Mouse (Mus musculus): ENCODE results near the gene Hist2h2bb. TPM values are rescaled to one million over a fixed set of nuclear protein-coding genes. Genes with fewer than 3 reads are reported as not detected.
A peak's percentile ranks its signal among the peaks of the same experiment; 100 is the strongest.

Gene Hist2h2bb
- polyA plus RNA-seq, 1 experiment, result 6.7 TPM

GRCm38 (mm10) chr3:96249034-96249345, 20.6 kb upstream of the Hist2h2bb start:
- Histone ChIP-seq H3K27ac (ENCODE audit: insufficient read depth, low read length) (no peak overlapping the region), H3K4me1 (ENCODE audit: control insufficient read depth, insufficient read depth, low read length) (peaks cover 2% of the 10 kb centered on the region; the same call in 1 of the 2 replicates), H3K4me3 (ENCODE audit: insufficient read depth, low read length) (no peak overlapping the region)
- TF ChIP-seq POLR2A (IDR thresholded peaks at IDR 0.05; ENCODE audit: extremely low read depth, insufficient read depth, low read length) (no peak), CTCF (IDR thresholded peaks at IDR 0.05; ENCODE audit: extremely low read depth, insufficient read depth, low read length) (no peak)

- Histone ChIP-seq H3K27ac (ENCODE audit: insufficient read depth, low read length) (no peak overlapping the region), H3K4me3 (ENCODE audit: insufficient read depth, low read length) (no peak overlapping the region), H3K4me1 (ENCODE audit: control insufficient read depth, insufficient read depth, low read length) (no peaks in the 10 kb centered on the region)
- TF ChIP-seq CTCF (IDR thresholded peaks at IDR 0.05; ENCODE audit: extremely low read depth, insufficient read depth, low read length) (no peak), POLR2A (IDR thresholded peaks at IDR 0.05; ENCODE audit: extremely low read depth, insufficient read depth, low read length) (no peak)
Measured at GRCm38 (mm10) chr3:96250890-96251289, 18.7 kb upstream of the Hist2h2bb start.

DNA sequence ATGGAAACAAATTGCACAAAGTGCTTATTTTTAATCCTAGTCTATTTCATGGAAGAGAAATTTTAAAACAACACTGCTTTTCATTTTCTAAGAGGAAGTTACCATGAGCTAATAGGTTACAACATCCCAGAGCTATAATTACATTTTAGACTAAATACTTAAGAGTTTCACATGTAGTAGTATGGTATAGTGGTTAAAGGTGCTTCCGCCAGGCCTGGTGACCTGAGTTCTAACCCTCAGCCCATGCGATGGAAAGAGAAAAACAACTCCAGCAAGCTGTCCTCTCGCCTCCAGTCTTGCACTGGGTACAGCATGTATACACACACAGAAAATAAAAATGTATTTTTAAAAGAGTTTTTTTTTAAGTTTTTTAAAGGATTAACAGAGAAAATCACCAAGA, 17.8 kb upstream of the Hist2h2bb start:
- TF ChIP-seq POLR2A (IDR thresholded peaks at IDR 0.05; ENCODE audit: extremely low read depth, insufficient read depth, low read length) (no peak), CTCF (IDR thresholded peaks at IDR 0.05; ENCODE audit: extremely low read depth, insufficient read depth, low read length) (no peak)
- H3K4me1 ChIP-seq (ENCODE audit: control insufficient read depth, insufficient read depth, low read length), result no peaks in the 10 kb centered on the region
- no peak overlapping the region for H3K27ac ChIP-seq (ENCODE audit: insufficient read depth, low read length)
- H3K4me3 ChIP-seq (ENCODE audit: insufficient read depth, low read length), result no peak overlapping the region

DNA sequence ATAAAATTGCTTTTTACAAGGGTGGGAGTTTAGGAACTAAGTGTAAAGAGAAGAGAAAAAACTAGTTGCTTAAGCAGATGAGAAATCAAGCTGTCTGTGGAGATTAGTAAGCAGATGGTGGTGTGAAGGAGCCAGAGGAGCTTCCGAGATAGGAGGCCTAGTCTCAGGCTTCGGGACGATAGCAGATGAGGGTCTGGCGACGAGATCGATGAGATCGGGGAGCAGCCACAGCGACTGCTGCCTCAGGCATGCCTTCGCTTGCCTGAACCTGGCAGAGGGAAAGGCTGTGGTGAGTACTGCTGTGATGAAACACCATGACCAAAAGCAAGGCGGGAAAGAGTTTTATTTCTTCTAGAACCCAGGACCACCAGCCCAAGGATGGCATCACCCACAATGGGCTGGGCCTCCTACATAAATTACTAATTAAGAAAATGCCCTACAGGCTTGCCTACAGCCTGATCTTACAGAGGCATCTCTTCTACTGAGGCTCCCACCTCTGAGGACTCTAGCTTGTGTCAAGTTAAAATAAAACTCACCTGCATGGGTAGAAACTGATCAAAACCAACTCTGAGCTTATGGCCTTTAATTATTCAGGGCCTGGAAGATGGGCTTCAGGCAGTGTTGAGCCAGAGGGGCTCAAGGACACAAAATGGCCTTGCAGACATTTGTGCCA, 14.7 kb upstream of the Hist2h2bb start:
- Histone ChIP-seq H3K27ac (ENCODE audit: insufficient read depth, low read length) (no peak overlapping the region), H3K4me1 (ENCODE audit: control insufficient read depth, insufficient read depth, low read length) (no peaks in the 10 kb centered on the region), H3K4me3 (ENCODE audit: insufficient read depth, low read length) (no peak overlapping the region)
- no peak for TF ChIP-seq CTCF (IDR thresholded peaks at IDR 0.05; ENCODE audit: extremely low read depth, insufficient read depth, low read length)
- TF ChIP-seq POLR2A (IDR thresholded peaks at IDR 0.05; ENCODE audit: extremely low read depth, insufficient read depth, low read length), result no peak

GRCm38 (mm10) chr3:96255926-96256593, 13.5 kb upstream of the Hist2h2bb start:
- Histone ChIP-seq H3K4me3 (ENCODE audit: insufficient read depth, low read length) (no peak overlapping the region), H3K27ac (ENCODE audit: insufficient read depth, low read length) (no peak overlapping the region), H3K4me1 (ENCODE audit: control insufficient read depth, insufficient read depth, low read length) (no peaks in the 10 kb centered on the region)
- TF ChIP-seq POLR2A (IDR thresholded peaks at IDR 0.05; ENCODE audit: extremely low read depth, insufficient read depth, low read length) (no peak), CTCF (IDR thresholded peaks at IDR 0.05; ENCODE audit: extremely low read depth, insufficient read depth, low read length) (no peak)

DNA sequence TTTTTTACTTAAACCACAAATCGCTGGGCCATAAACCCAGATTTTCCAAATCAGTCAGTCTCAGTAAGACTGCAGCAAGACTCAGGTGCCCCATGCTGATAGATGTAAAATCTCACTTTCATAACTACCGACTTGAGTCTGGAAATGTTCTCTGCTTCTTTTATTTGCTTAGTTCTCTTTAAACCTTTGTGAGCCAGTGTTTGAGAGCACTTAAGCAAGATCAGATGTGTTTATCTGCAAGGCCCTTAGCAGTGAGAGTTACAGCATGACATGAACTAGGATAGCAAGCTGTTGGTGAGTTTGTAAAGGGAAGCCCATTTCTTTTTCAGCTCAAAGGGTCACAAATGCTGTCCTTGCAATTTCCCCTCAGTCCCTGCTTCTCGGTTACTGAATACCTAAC, 12.4 kb upstream of the Hist2h2bb start:
- H3K4me1 ChIP-seq (ENCODE audit: control insufficient read depth, insufficient read depth, low read length), result no peaks in the 10 kb centered on the region; the same call in 1 of the 2 replicates
- TF ChIP-seq CTCF (IDR thresholded peaks at IDR 0.05; ENCODE audit: extremely low read depth, insufficient read depth, low read length), result no peak
- TF ChIP-seq POLR2A (IDR thresholded peaks at IDR 0.05; ENCODE audit: extremely low read depth, insufficient read depth, low read length), result no peak
- no peak overlapping the region for H3K27ac ChIP-seq (ENCODE audit: insufficient read depth, low read length)
- H3K4me3 ChIP-seq (ENCODE audit: insufficient read depth, low read length), result no peak overlapping the region

DNA sequence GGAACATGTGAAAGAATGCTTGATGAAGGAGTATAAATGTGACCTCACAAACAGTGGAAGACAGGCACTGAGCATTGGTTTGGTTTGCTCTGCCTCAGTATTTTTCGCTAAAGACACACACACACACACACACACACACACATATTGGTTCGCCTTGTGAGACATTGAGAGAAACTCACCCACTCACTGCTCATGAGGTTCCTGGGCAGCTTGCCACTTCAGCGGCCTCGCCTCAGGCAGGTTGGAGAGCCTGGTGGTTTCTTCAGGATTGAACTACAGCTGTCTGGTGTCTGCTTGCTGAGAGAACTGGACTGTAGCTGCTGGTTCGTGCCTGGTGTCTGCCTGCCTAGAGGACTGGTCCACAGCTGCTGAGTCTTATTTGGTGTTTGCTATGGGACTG, 9.3 kb upstream of the Hist2h2bb start:
- Histone ChIP-seq H3K4me1 (ENCODE audit: control insufficient read depth, insufficient read depth, low read length) (no peaks in the 10 kb centered on the region; the same call in 1 of the 2 replicates), H3K27ac (ENCODE audit: insufficient read depth, low read length) (no peak overlapping the region), H3K4me3 (ENCODE audit: insufficient read depth, low read length) (no peak overlapping the region)
- TF ChIP-seq CTCF (IDR thresholded peaks at IDR 0.05; ENCODE audit: extremely low read depth, insufficient read depth, low read length), result no peak
- no peak for TF ChIP-seq POLR2A (IDR thresholded peaks at IDR 0.05; ENCODE audit: extremely low read depth, insufficient read depth, low read length)

- TF ChIP-seq POLR2A (IDR thresholded peaks at IDR 0.05; ENCODE audit: extremely low read depth, insufficient read depth, low read length), result no peak
- TF ChIP-seq CTCF (IDR thresholded peaks at IDR 0.05; ENCODE audit: extremely low read depth, insufficient read depth, low read length), result no peak
- Histone ChIP-seq H3K4me1 (ENCODE audit: control insufficient read depth, insufficient read depth, low read length) (no peaks in the 10 kb centered on the region; the same call in 1 of the 2 replicates), H3K27ac (ENCODE audit: insufficient read depth, low read length) (peak overlapping the region; percentile 7; the same call in 1 of the 2 replicates), H3K4me3 (ENCODE audit: insufficient read depth, low read length) (peak overlapping the region; percentile 59)
Measured at GRCm38 (mm10) chr3:96261623-96262022, 7.9 kb upstream of the Hist2h2bb start.

GRCm38 (mm10) chr3:96262216-96262875, 7.2 kb upstream of the Hist2h2bb start:
- Histone ChIP-seq H3K4me1 (ENCODE audit: control insufficient read depth, insufficient read depth, low read length) (no peaks in the 10 kb centered on the region; the same call in 1 of the 2 replicates), H3K4me3 (ENCODE audit: insufficient read depth, low read length) (peak overlapping the region; percentile 59), H3K27ac (ENCODE audit: insufficient read depth, low read length) (peak overlapping the region; percentile 78)
- TF ChIP-seq CTCF (IDR thresholded peaks at IDR 0.05; ENCODE audit: extremely low read depth, insufficient read depth, low read length), result no peak
- peak; percentile 91 for TF ChIP-seq POLR2A (IDR thresholded peaks at IDR 0.05; ENCODE audit: extremely low read depth, insufficient read depth, low read length)
